Mouse (Mus musculus) cortical plate, adult 2 months (tissue): Measurements from ENCODE around the gene Slc4a8. TPM values are rescaled to one million over a fixed set of nuclear protein-coding genes. Genes with fewer than 3 reads are reported as not detected.

Source experiments
- H3K27ac ChIP-seq: fragments of 200-500 bp; 2 replicates; pipeline ENCODE4 v1.5.1; 2012; ENCODE audit warnings: low read length, control low read depth, inconsistent platforms; ENCODE audit not compliant: insufficient read depth
- H3K4me1 ChIP-seq: fragments of 200-500 bp; 2 replicates; pipeline ENCODE4 v1.6.1; 2011; ENCODE audit warnings: low read length; ENCODE audit not compliant: control insufficient read depth, insufficient read depth
- H3K4me3 ChIP-seq: fragments of 200-500 bp; 2 replicates; pipeline ENCODE4 v1.5.1; 2011; ENCODE audit warnings: mild to moderate bottlenecking, low read length, control low read depth; ENCODE audit not compliant: insufficient read depth
- CTCF ChIP-seq: fragments of 200-500 bp; IDR thresholded peaks from 2 replicates; pipeline ENCODE4 v1.5.1; 2011; ENCODE audit warnings: mild to moderate bottlenecking, control low read depth, low read length; ENCODE audit not compliant: insufficient read depth; ENCODE audit errors: extremely low read depth
- POLR2A ChIP-seq: fragments of 200-500 bp; IDR thresholded peaks from 2 replicates; pipeline ENCODE4 v1.6.1; 2011; ENCODE audit warnings: mild to moderate bottlenecking, low read length, control low read depth; ENCODE audit not compliant: insufficient read depth; ENCODE audit errors: extremely low read depth
- polyA plus RNA-seq: library from polyadenylated mRNA; depleted of rRNA; stranded (reverse); fragments of >200 nt; gene quantifications from 2 replicates; pipeline ENCODE4 v1.2.3, GENCODE M21; 2012

The Slc4a8 gene
- polyA plus RNA-seq, 1 experiment = 31.4 TPM

- Histone ChIP-seq H3K4me3 (no peak overlapping the region), H3K4me1 (peaks cover 2% of the 10 kb centered on the region; the same call in 1 of the 2 replicates), H3K27ac (no peak overlapping the region)
- no peak for TF ChIP-seq POLR2A
- TF ChIP-seq CTCF = no peak
Observed at GRCm38 (mm10) chr15:100783244-100783987, 21.9 kb downstream of the Slc4a8 start.

GRCm38 (mm10) chr15:100790219-100790618 is 28.7 kb downstream of the Slc4a8 start:
- no peaks in the 10 kb centered on the region for H3K4me1 ChIP-seq
- no peak overlapping the region for H3K27ac ChIP-seq
- TF ChIP-seq POLR2A (no peak), CTCF (no peak)
- no peak overlapping the region for H3K4me3 ChIP-seq

GRCm38 (mm10) chr15:100792324-100792723 is 30.8 kb downstream of the Slc4a8 start:
- Histone ChIP-seq H3K27ac (no peak overlapping the region), H3K4me3 (no peak overlapping the region), H3K4me1 (no peaks in the 10 kb centered on the region)
- no peak for TF ChIP-seq POLR2A
- no peak for TF ChIP-seq CTCF

- no peaks in the 10 kb centered on the region for H3K4me1 ChIP-seq
- TF ChIP-seq CTCF (no peak), POLR2A (no peak)
- no peak overlapping the region for H3K27ac ChIP-seq
- no peak overlapping the region for H3K4me3 ChIP-seq
Observed at GRCm38 (mm10) chr15:100800914-100801313, 39.4 kb downstream of the Slc4a8 start.

- TF ChIP-seq POLR2A = no peak
- no peak for TF ChIP-seq CTCF
- Histone ChIP-seq H3K4me3 (no peak overlapping the region), H3K27ac (no peak overlapping the region), H3K4me1 (no peaks in the 10 kb centered on the region)
Observed at GRCm38 (mm10) chr15:100808062-100808461, 46.5 kb downstream of the Slc4a8 start.

GRCm38 (mm10) chr15:100808484-100808883 is 46.9 kb downstream of the Slc4a8 start:
- Histone ChIP-seq H3K4me3 (no peak overlapping the region), H3K27ac (no peak overlapping the region), H3K4me1 (no peaks in the 10 kb centered on the region)
- TF ChIP-seq CTCF (no peak), POLR2A (no peak)

- Histone ChIP-seq H3K27ac (no peak overlapping the region), H3K4me1 (peaks cover 3% of the 10 kb centered on the region; the same call in 1 of the 2 replicates), H3K4me3 (no peak overlapping the region)
- no peak for TF ChIP-seq POLR2A
- no peak for TF ChIP-seq CTCF
Observed at GRCm38 (mm10) chr15:100810243-100810642, 48.7 kb downstream of the Slc4a8 start.

GRCm38 (mm10) chr15:100813501-100813900 is 52.0 kb downstream of the Slc4a8 start:
- H3K27ac ChIP-seq = no peak overlapping the region
- no peak for TF ChIP-seq CTCF
- no peak for TF ChIP-seq POLR2A
- no peak overlapping the region for H3K4me3 ChIP-seq
- H3K4me1 ChIP-seq = peaks cover 3% of the 10 kb centered on the region; the same call in 1 of the 2 replicates

GRCm38 (mm10) chr15:100814066-100814465 is 52.5 kb downstream of the Slc4a8 start:
- TF ChIP-seq POLR2A (no peak), CTCF (no peak)
- H3K27ac ChIP-seq = no peak overlapping the region
- peaks cover 3% of the 10 kb centered on the region; the same call in 1 of the 2 replicates for H3K4me1 ChIP-seq
- no peak overlapping the region for H3K4me3 ChIP-seq

GRCm38 (mm10) chr15:100815310-100815709 is 53.8 kb downstream of the Slc4a8 start:
- Histone ChIP-seq H3K4me3 (no peak overlapping the region), H3K4me1 (peaks cover 3% of the 10 kb centered on the region; the same call in 1 of the 2 replicates), H3K27ac (no peak overlapping the region)
- TF ChIP-seq CTCF (no peak), POLR2A (no peak)
